Mouse (Mus musculus): ENCODE measurements at regions not wholly inside any gene's neighbourhood (a gene's known extent, or its start where the extent isn't known, plus 50 kb on each side); places are given as distances from the start of the nearest gene placed in this dataset.

DNA sequence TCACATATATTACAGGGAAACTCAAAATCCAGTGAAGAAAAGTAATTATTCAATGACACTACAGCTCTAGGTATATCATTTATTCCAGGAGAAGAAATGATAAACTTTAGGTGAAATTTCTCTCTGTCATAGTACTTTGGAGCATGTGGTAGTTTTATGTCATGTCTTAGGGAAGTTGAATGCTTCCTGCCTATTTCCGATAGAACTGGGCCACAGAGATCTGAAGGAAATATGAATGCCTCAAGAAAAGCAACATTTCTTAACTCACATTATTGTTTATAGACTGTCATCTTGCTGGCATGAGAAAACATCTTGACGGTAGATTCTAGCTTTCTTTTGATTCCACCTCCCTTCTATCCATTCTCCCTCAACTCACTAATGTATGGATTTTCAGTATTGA is 412.9 kb downstream of the Ndufa4 start:
- no peak for TF ChIP-seq SIN3A (IDR thresholded peaks at IDR 0.05; ENCODE audit: low read length)
- no peak for TF ChIP-seq JUND (IDR thresholded peaks at IDR 0.05; ENCODE audit: low read depth, low read length)
- no peak for TF ChIP-seq ZNF384 (IDR thresholded peaks at IDR 0.05; ENCODE audit: low read depth, low read length)
- no peak for TF ChIP-seq CTCF (IDR thresholded peaks at IDR 0.05 in 2 of 3, conservative IDR thresholded peaks at IDR 0.05 in 1 of 3; ENCODE audit: control insufficient read depth in 1 of 3, insufficient read depth in 1 of 3, low read depth in 2 of 3, low read length in 3 of 3, poor library complexity in 1 of 3, severe bottlenecking in 1 of 3)
- TF ChIP-seq ETS1 (IDR thresholded peaks at IDR 0.05; ENCODE audit: low read depth, low read length) = no peak
- no peak for TF ChIP-seq TCF12 (IDR thresholded peaks at IDR 0.05; ENCODE audit: low read depth, low read length)
- TF ChIP-seq MAFK (IDR thresholded peaks at IDR 0.05; ENCODE audit: borderline replicate concordance, low read depth, low read length) = no peak
- TF ChIP-seq E2F4 (IDR thresholded peaks at IDR 0.05; ENCODE audit: borderline replicate concordance, low read depth, low read length) = no peak
- TF ChIP-seq BHLHE40 (IDR thresholded peaks at IDR 0.05; ENCODE audit: borderline replicate concordance, low read depth, low read length) = no peak
- no peak for TF ChIP-seq POLR2A (IDR thresholded peaks at IDR 0.05; ENCODE audit: control insufficient read depth in 1 of 2, insufficient read depth in 1 of 2, low read depth in 1 of 2, low read length in 2 of 2, poor library complexity in 1 of 2)
- no peak for TF ChIP-seq EP300 (IDR thresholded peaks at IDR 0.05; ENCODE audit: low read depth in 1 of 2, low read length in 2 of 2)
- H3K4me1 ChIP-seq (ENCODE audit: control insufficient read depth in 1 of 2, insufficient read depth in 2 of 2, low read length in 2 of 2) = no peaks in the 10 kb centered on the region

GRCm38 (mm10) chr6:11476950-11477349 is 430.3 kb downstream of the Ndufa4 start:
- no peak overlapping the region for H3K9ac ChIP-seq (ENCODE audit: control insufficient read depth, low read depth, low read length, poor library complexity, severe bottlenecking)
- H3K9me3 ChIP-seq (replicated peaks; ENCODE audit: insufficient read depth, low read length) = no peaks in the 10 kb centered on the region
- no peak for DNase-seq (ENCODE audit: low read depth, low spot score)
- no peaks in the 10 kb centered on the region for H3K79me2 ChIP-seq (ENCODE audit: control insufficient read depth, insufficient read depth, low read length, poor library complexity)
- no peaks in the 10 kb centered on the region for H3K4me1 ChIP-seq (ENCODE audit: control insufficient read depth in 1 of 2, insufficient read depth in 2 of 2, low read length in 2 of 2)
- TF ChIP-seq POLR2A (IDR thresholded peaks at IDR 0.05; ENCODE audit: control insufficient read depth in 1 of 2, insufficient read depth in 1 of 2, low read depth in 1 of 2, low read length in 2 of 2, poor library complexity in 1 of 2) (no peak), SIN3A (IDR thresholded peaks at IDR 0.05; ENCODE audit: low read length) (no peak), MAX (IDR thresholded peaks at IDR 0.05; ENCODE audit: low read length) (no peak)
- no peak overlapping the region for H3K4me3 ChIP-seq (ENCODE audit: control insufficient read depth in 1 of 2, insufficient read depth in 1 of 2, low read depth in 2 of 2, low read length in 2 of 2)
- H3K36me3 ChIP-seq (ENCODE audit: control insufficient read depth in 1 of 2, insufficient read depth in 2 of 2, low read length in 2 of 2) = no peaks in the 10 kb centered on the region
- H3K27me3 ChIP-seq (ENCODE audit: control insufficient read depth in 1 of 2, insufficient read depth in 2 of 2, low read length in 2 of 2) = no peaks in the 10 kb centered on the region
- H3K27ac ChIP-seq (ENCODE audit: control insufficient read depth, low read depth, low read length) = no peak overlapping the region

More for the DNA sequence above, 412.9 kb downstream of the Ndufa4 start:
- Histone ChIP-seq H3K27ac (ENCODE audit: control insufficient read depth, low read depth, low read length) (no peak overlapping the region), H3K36me3 (ENCODE audit: control insufficient read depth in 1 of 2, insufficient read depth in 2 of 2, low read length in 2 of 2) (no peaks in the 10 kb centered on the region), H3K4me3 (ENCODE audit: control insufficient read depth in 1 of 2, insufficient read depth in 1 of 2, low read depth in 2 of 2, low read length in 2 of 2) (no peak overlapping the region), H3K9ac (ENCODE audit: control insufficient read depth, low read depth, low read length, poor library complexity, severe bottlenecking) (no peak overlapping the region), H3K79me2 (ENCODE audit: control insufficient read depth, insufficient read depth, low read length, poor library complexity) (no peaks in the 10 kb centered on the region), H3K9me3 (replicated peaks; ENCODE audit: insufficient read depth, low read length) (no peaks in the 10 kb centered on the region), H3K27me3 (ENCODE audit: control insufficient read depth in 1 of 2, insufficient read depth in 2 of 2, low read length in 2 of 2) (no peaks in the 10 kb centered on the region)
- DNase-seq (ENCODE audit: low read depth, low spot score) = no peak

Measured in MEL (cell line).